Mouse (Mus musculus): ENCODE results near the gene Pycr2.
"Not testable (repeated sequence)": the region's sequence is repeated elsewhere in the genome, so short reads cannot be mapped to it uniquely, and the experiment has no call there.

Pycr2 gene

DNA sequence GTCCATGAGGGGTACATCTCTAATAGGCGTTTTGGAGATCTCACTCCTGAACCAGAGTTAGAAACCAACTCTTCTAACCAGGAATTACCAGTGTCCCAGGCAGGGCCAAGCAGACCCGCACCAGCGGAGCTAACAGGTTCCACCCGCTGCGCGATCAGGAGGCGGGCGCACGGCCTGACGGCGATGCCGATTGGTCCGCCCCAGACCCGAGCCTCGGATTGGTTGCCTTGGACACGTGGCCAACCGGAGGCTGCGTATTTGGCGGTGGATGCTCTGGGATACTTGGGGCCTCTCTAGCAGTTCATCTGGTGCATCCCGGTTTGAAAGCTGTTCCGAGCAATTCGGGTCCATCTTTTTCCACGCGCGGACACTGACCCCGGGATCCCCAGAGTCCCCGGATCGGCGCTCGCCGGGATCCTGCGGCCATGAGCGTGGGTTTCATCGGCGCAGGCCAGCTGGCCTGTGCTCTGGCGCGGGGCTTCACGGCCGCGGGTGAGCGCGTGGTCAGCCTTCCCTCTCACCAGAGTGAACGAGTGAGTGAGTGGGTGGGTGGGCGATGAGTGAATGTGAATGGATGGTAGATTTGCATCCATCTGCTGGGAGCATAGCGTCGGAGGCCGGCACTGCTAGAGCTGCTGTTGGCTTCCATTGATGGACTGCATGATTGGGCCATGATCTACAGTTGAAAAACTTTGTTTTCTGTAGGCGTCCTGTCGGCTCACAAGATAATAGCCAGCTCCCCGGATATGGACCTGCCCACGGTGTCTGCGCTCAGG lies at the start of gene Pycr2:
Gene Pycr2, plus strand, starts transcription at position 255 of the 776 bp plus-strand sequence.
- DNase-seq (ENCODE audit: low spot score), result peak; percentile 84

- DNase-seq (ENCODE audit: low spot score), result no peak
Measured at GRCm38 (mm10) chr1:180858763-180859162, 45.3 kb upstream of the Pycr2 start.

- no peak for DNase-seq (ENCODE audit: low spot score)
Measured at GRCm38 (mm10) chr1:180860030-180860429, 44.1 kb upstream of the Pycr2 start.

GRCm38 (mm10) chr1:180863606-180864005 lies 40.5 kb upstream of the Pycr2 start:
- DNase-seq (ENCODE audit: low spot score), result no peak

- no peak for DNase-seq (ENCODE audit: low spot score)
Measured at GRCm38 (mm10) chr1:180866001-180866400, 38.1 kb upstream of the Pycr2 start.

DNA sequence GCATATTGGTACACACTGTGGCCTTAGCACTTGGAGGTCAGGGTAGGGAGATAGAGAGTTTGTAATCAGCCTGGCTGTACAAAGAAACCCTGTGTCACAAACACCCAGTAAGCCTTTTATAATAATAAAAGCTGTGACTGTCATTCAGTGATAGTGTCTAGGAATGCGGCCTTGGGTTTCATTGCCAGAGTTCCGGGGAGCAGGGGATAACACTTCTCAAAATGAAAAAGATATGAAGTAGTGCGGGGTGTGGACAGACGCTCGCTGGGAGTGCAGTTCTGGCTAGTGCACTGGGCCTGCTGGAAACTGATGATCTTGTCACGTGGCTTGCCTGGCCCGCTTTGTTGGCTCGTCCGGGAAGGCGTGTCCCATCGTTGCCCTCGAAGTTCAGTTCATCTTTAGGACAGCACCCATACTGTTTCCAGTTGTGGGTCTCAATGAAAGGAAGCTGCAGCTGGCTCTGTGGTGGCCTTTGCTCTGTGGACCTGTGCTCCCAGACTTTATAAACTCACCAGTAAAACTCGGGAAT lies 33.9 kb upstream of the Pycr2 start:
- no peak for DNase-seq (ENCODE audit: low spot score)

DNA sequence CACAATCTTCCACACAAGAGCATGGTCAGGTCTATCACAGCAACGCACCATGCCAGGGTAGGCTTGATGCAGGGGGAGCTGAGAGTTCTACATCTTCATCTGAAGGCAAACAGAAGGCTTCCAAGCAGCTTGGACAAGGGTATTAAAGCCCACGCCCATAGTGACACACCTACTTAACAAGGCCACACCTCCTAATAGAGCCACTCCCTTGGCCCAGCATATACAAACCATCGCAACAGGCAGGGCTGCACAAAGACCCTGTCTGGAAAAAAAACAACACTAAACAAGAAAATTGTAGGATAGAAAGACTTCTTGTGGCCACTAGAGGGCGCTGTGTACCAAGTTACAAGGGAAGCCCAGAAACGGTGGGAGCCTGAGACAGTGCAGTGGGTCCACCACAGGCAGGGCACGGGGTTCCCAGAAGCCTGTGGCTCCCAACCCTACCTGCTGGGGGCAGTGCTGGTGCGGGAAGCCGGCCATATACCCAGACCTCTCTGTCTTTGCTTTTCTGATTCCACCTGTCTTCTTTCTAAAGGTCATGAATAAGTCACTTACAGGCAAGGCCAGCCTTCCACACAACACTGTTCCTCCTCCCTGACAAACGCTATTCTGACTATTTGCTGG lies 30.1 kb upstream of the Pycr2 start:
- no peak for DNase-seq (ENCODE audit: low spot score)

GRCm38 (mm10) chr1:180874615-180875014 lies 29.5 kb upstream of the Pycr2 start:
- DNase-seq (ENCODE audit: low spot score), result no peak

GRCm38 (mm10) chr1:180875126-180875525 lies 29.0 kb upstream of the Pycr2 start:
- no peak for DNase-seq (ENCODE audit: low spot score)

DNA sequence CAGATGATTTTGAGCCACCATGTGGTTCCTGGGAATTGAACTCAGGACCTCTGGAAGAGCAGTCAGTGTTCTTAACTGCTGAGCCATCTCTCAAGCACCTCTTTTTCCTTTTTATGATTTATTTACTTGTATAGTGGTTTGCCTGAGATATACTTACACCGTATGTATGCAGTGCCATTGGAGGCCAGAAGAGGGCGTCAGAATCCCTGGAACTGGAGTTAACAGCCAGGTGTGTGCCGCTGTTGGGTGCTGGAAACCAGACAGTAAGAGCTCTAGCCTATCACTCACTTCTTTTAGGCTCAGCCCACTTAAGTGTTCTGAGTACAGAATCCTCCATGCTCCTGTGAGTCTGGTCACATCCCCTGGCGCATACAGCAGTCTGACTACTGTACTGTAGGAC lies 26.6 kb upstream of the Pycr2 start:
- DNase-seq (ENCODE audit: low spot score), result no peak

- DNase-seq (ENCODE audit: low spot score), result no peak
Measured at GRCm38 (mm10) chr1:180881768-180882167, 22.3 kb upstream of the Pycr2 start.

- no peak for DNase-seq (ENCODE audit: low spot score)
Measured at GRCm38 (mm10) chr1:180883731-180884130, 20.4 kb upstream of the Pycr2 start.

DNA sequence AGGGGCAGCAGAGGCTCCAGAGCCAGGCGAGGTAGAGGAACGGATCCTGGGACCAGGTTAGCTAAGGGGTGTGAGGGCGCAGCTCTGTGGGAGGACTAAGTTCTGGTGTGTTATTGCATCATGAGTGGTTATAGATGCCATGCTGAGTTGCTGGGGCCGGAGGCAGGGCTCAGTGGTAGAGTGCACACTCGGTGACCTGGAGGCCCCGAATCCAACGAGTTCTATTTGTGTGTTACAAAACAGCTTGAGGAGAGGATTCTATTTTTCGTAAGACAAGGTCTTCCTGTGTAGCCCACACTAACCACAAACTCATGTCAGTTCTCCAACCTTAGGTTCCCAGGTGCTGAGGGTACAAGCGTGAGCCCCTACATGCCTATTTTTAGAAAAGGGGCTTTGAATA lies 19.6 kb upstream of the Pycr2 start:
- DNase-seq (ENCODE audit: low spot score), result no peak

GRCm38 (mm10) chr1:180888556-180889042 lies 15.5 kb upstream of the Pycr2 start:
- DNase-seq (ENCODE audit: low spot score), result peak; percentile 56

DNA sequence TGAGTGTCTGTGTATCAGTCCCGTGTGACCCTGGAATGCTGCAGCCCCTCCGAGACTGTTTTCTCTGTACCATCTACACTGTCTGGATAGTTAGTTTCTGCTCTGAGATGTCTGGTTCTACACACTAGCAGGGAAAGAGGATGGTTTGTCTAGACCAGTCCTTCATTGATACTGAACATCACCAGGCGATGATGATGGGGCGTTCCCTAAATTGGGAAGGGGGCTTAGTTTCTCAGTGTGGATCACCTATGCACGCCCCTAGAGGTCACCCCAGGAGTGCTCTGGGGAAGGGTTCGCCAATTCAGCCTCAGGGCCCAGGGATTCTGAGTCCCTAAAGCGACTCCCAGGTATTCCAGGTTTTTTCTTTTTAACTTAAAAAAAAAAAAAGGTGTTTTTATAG lies 14.9 kb upstream of the Pycr2 start:
- DNase-seq (ENCODE audit: low spot score), result no peak

- no peak for DNase-seq (ENCODE audit: low spot score)
Measured at GRCm38 (mm10) chr1:180889841-180890240, 14.3 kb upstream of the Pycr2 start.

- no peak for DNase-seq (ENCODE audit: low spot score)
Measured at GRCm38 (mm10) chr1:180892808-180893207, 11.3 kb upstream of the Pycr2 start, which contains the start of gene Lefty2. Lefty2 (plus strand) TSS chr1:180893108.

DNA sequence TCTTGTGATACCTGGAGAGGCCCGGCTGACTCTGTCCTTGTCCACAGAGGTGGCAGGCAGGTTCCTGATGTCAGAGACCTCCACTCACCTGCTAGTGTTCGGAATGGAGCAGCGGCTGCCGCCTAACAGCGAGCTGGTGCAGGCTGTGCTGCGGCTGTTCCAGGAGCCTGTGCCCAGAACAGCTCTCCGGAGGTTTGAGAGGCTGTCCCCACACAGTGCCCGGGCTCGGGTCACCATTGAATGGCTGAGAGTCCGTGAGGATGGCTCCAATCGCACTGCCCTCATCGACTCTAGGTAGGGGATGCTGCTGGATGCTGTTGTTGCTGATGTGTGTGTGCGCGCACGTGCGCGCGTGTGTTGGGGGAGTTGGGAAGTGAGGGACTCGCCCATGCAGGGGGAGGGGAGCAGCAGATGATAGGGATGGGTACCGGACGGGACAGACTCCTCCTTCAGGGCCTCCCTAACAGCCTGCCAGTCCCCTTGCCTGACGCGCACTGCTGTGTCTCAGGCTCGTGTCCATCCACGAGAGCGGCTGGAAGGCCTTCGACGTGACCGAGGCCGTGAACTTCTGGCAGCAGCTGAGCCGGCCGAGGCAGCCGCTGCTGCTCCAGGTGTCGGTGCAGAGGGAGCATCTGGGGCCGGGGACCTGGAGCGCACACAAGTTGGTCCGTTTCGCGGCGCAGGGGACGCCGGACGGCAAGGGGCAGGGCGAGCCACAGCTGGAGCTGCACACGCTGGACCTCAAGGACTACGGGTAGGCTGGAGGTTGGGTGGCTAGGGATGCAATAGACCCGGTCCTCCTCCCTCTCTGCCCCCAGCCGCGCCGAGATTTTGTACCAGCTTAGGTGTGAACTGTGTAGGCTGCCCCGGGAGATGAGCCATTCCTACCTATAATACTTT lies 9.8 kb upstream of the Pycr2 start:
- DNase-seq (ENCODE audit: low spot score), result not testable (repeated sequence)

GRCm38 (mm10) chr1:180901107-180901506 lies 3.0 kb upstream of the Pycr2 start:
- no peak for DNase-seq (ENCODE audit: low spot score)

- DNase-seq (ENCODE audit: low spot score), result no peak
Measured at GRCm38 (mm10) chr1:180902915-180903314, 1.2 kb upstream of the Pycr2 start.

GRCm38 (mm10) chr1:180903666-180904038 lies 441 bp upstream of the Pycr2 start:
- no peak for DNase-seq (ENCODE audit: low spot score)

DNA sequence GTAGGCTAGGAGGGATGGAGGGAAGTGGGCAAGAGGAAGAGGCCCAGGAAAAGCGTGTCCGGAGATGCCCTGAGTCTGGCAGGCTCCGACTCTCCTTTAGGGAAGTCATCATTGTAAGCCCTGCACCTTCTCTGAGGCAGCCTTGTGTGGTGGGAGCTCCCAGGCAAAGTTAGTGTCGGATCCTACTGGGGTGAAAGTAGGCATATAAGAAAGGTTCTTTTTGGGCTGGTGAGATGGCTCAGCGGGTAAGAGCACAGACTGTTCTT lies 655 bp downstream of the Pycr2 start:
- no peak for DNase-seq (ENCODE audit: low spot score)

Measured in ovary, postnatal 10 days (tissue).